Mouse (Mus musculus) erythroblast, embryonic 14.5 days (primary cell): ENCODE data around the gene Stoml1.

Experiments
- GATA1 ChIP-seq: IDR thresholded peaks from 2 replicates; pipeline ENCODE4 v1.6.1; 2012; ENCODE audit warnings: low read length, inconsistent platforms, mixed read lengths
- TAL1 ChIP-seq: IDR thresholded peaks from 3 replicates; pipeline ENCODE4 v1.6.1; 2012; ENCODE audit warnings: low read length, inconsistent platforms, mixed read lengths

- TF ChIP-seq GATA1 = no peak
- TF ChIP-seq TAL1 = no peak
Measured at GRCm38 (mm10) chr9:58255105-58255504, 2.1 kb downstream of the Stoml1 start.
